Mouse (Mus musculus) gastrocnemius, adult 2 months (tissue): ENCODE measurements around the gene Fbxw4. TPM values are rescaled to one million over a fixed set of nuclear protein-coding genes. Genes with fewer than 3 reads are reported as not detected.

ENCODE experiments used
- DNase-seq: peaks from one replicate; pipeline ENCODE4 v3.0.0; 2022
- H3K27ac ChIP-seq: fragments of 200-600 bp; 2 replicates; pipeline ENCODE4 v1.8.1; 2022; ENCODE audit warnings: mild to moderate bottlenecking
- H3K4me3 ChIP-seq: fragments of 200-600 bp; 2 replicates; pipeline ENCODE4 v1.8.1; 2022; ENCODE audit warnings: mild to moderate bottlenecking, moderate library complexity
- CTCF ChIP-seq: fragments of 200-600 bp; IDR thresholded peaks from 2 replicates; pipeline ENCODE4 v1.8.1; 2022; ENCODE audit warnings: antibody characterized with exemption, mild to moderate bottlenecking, moderate library complexity
- intact Hi-C: fragments of 180-260 bp; cut with DNase I; formaldehyde crosslinking; loops from one replicate; pipeline ENCODE4 v1.15.1; 2025
- long read RNA-seq, 2 experiments: library from polyadenylated mRNA; stranded (forward); transcript quantifications; one replicate each; pipeline ENCODE4 v2.0.0; 2021
- total RNA-seq, 2 experiments: library from RNA; stranded (reverse); gene quantifications; 2 replicates each; pipeline ENCODE4 v1.2.3; 2021

The Fbxw4 gene
- total RNA-seq, result 10 to 100 TPM; 29.0 to 30.8 TPM
- long read RNA-seq, experiment 1, transcript Fbxw4-201 (9 exons, 2,068 nt), result major isoform, 25 of 39 reads
- long read RNA-seq, experiment 1, partial matches to known transcripts, result 2 of 39 reads
- long read RNA-seq, experiment 1, other reads (novel, unspliced or antisense), result 10 of 39 reads
- long read RNA-seq, experiment 2, transcript Fbxw4-201 (9 exons, 2,068 nt), result major isoform, 37 of 48 reads
- long read RNA-seq, experiment 2, partial matches to known transcripts, result 3 of 48 reads
- long read RNA-seq, experiment 2, other reads (novel, unspliced or antisense), result 5 of 48 reads

DNA sequence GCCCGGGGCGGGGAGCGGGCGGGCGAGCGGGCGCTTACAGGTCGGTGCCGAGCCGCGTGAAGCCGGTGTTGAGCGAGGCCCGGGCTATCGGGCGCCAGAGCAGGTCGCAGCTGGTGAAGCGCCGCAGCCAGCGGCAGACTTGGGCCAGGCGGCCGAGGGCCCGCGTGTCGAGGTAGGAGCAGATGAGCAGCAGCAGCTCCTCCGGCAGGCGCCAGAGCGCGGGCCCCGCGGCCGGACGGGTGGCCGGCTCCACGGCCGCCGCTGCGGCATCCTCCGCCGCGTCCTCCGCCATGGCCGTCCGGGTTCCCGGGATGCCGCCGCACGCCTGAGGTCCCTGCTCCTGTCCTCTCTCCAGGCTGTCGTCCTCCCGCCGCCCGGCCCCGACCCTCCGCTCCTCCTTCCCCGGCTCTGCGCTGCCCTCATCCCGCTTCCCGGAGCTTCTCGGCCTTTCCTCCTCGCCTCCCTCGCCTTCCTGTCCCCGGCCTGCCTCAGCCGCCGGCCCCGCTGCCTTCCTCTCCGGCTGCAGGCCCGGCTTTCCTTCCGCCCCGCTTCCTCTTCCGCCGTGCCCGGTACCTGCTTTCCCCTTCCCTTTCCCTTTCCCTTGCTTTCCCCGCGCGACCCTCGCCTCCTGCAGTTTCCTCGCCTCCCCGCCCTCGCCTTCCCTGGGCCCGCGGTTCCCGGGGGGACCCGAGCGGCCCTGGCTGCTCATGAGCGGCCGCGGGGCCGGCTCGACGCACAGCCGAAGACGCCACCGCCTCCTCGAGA lies at the start of gene Fbxw4:
Fbxw4 (minus strand) TSS at position 575 of the 765 bp plus-strand sequence.
- peak within 1 kb of the TSS; percentile 88 for H3K4me3 ChIP-seq
- TF ChIP-seq CTCF, result no peak
- peak within 1 kb of the TSS; percentile 92 for H3K27ac ChIP-seq
- intact Hi-C loops, result no loop called here
- DNase-seq, result peak; percentile 83

DNA sequence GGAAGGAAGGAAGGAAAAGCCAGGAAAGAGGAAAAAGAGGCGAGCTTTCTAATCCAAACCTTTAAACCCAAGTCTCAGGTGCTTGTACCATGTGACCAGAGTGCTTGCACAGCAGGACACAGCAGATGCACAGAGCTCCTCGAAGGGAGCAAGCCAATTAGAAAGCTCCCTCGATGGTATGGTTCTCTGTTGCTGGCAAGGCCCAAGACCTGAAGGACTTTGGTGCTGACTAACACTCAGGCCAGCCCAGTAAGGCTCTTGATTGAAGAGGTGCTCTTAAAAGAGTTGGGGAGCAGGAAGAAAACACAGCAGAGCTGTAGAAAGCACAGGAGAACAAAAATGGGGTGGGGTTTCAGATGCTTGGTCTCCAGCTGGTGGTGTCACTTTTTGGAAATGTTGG lies 48.6 kb upstream of the Fbxw4 start:
- TF ChIP-seq CTCF, result no peak
- no peak overlapping the region for H3K27ac ChIP-seq
- intact Hi-C loops, result no loop called here
- H3K4me3 ChIP-seq, result no peak overlapping the region
- DNase-seq, result no peak

DNA sequence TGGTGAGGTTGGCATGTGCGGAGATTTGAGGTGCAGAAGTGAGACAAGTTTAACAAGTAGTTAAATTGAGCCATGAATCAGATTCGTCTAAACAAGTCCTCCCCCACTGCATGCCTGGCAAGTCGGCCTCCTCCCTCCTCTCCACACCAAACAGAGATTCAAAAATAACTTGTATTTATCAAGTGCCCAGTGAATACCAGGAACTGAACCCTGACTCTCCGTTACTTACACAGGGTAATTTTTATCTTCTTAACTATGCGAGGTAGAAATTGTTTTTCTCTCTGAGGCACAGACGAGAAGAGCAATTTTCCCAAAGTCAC lies 36.1 kb upstream of the Fbxw4 start:
- Histone ChIP-seq H3K4me3 (no peak overlapping the region), H3K27ac (0 out of 2 replicates have a peak overlapping the region, but pooled peaks have one; percentile 28)
- no peak for DNase-seq
- intact Hi-C loops, result no loop called here
- TF ChIP-seq CTCF, result no peak

DNA sequence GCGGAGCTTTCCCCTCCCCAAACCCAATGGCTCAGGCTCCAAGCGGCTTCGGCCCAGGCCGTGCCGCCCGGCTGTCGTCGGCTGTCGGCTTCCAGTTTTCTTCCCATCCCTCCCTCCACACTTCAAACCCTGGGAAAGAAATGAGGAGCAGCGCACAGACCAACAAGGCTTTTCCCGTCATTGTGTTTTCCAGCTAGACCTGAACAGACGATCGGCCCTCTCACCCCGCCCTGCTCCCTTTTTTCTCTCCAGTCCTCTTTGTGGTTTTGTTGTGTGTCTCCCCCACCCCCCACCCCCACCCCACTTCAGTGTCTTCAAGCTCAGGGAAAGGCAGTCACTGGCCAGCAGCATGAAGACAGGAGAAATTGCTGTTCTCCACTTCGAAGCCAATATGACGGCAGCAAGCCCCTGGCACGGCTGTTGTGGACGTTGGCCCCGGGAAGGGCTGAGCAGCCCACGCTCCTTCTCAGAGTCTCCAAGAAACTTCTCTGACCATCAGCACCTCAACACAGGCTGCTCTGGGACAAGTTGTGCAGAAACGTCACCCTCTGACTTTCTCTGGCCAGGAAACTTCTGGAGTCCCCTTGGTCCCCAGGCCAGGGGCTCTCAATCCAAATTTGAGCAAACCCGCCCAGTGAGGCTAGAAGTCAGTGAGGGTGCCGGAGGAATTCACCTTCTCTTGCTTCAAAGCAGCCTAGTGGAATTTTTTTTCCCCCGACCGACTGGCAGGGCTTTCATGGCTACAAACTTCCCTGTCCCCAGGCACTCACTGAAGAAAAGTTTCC lies 35.6 kb upstream of the Fbxw4 start:
- Histone ChIP-seq H3K27ac (peak overlapping the region; percentile 28; the same call in 1 of the 2 replicates), H3K4me3 (no peak overlapping the region)
- no peak for TF ChIP-seq CTCF
- no peak for DNase-seq
- intact Hi-C loops, result no loop called here

DNA sequence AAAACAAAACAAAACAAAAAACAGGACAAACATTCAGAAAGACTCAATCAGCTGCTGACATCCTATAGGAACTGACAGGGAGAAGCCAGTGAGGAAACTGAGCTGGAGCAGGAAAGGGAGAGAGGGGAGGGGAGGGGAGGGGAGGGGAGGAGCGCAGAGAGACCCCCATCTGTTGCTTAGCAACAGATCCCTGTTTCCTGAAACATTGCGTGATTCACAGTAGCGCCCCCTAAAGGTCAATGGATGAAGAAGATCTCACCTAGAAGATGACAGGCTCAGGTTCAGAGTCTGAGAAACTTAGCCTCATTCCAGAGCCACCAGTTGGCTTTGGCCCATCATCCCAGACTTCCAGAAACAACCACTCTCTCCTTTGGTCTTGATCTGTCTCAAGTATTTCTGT lies 33.9 kb upstream of the Fbxw4 start:
- H3K27ac ChIP-seq, result no peak overlapping the region
- intact Hi-C loops, result no loop called here
- peak; percentile 11; the same call in 1 of the 2 replicates for TF ChIP-seq CTCF
- no peak overlapping the region for H3K4me3 ChIP-seq
- DNase-seq, result no peak

DNA sequence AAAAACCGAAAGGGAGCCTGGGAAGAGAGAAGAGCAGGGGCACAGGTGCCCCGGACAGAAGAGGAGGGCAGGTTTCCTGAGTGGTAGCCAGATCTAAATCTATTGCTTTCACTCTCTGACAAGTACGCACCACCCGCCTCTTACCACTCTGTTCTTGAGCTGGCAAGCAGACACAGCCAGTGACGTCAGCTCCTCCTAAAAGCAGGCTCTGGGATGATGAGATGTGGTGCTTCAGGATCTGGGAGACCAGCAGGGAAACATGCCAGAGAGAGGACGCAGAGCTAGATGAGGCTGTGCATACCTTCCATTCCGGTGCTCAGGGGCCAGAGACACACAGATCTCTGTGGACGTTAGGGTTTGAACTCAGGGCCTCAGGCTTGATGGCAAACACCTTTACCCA lies 32.1 kb upstream of the Fbxw4 start:
- Histone ChIP-seq H3K4me3 (no peak overlapping the region), H3K27ac (no peak overlapping the region)
- DNase-seq, result no peak
- intact Hi-C loops, result no loop called here
- no peak for TF ChIP-seq CTCF

DNA sequence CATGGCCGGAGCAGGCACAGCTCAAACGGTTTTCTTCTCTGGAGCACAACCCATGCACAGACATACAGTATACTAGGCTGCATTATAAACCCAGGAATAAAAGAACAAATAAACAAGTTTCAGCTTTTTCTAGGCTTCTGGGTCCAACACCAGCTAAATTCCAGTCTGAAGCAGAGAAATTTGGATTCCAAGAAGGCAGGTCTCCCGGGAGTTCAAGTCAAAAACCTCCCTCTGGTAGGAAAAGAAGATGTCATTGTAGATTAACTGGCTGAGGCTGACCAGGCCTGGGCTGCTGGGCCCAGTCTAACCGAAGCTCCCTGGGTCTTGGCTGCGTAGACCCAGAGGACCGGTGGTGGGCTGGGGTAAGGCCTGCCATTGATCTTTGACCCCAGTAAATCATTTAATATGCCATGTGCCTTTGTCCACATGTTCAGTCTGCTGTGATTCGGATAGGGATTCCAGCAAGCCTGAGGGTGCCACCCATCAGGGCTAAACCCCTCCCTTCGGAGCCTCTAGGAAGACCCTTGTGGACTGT lies 31.0 kb upstream of the Fbxw4 start:
- Histone ChIP-seq H3K27ac (peak overlapping the region; percentile 61), H3K4me3 (no peak overlapping the region)
- no peak for TF ChIP-seq CTCF
- intact Hi-C loops, result no loop called here
- DNase-seq, result no peak

DNA sequence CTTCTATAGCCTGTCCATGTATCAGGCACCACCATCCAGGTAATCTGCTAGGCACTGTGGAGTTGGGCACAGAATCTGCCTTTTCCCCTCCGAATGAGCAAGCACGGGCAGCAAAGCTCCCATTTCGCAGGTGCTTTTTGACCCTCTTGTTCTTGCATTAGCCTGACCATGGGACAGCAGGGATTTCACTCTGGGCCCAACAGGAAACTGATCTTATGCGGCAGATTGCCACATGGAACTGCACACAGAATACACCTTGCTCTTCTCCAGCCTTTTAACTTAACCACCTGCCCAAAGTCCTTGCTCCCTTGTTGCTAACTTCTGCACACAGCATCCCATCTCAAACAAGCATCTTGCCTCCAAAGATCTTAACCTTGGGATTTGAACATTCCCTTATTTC lies 26.9 kb upstream of the Fbxw4 start:
- Histone ChIP-seq H3K4me3 (no peak overlapping the region), H3K27ac (no peak overlapping the region)
- intact Hi-C loops, result no loop called here
- TF ChIP-seq CTCF, result no peak
- no peak for DNase-seq

DNA sequence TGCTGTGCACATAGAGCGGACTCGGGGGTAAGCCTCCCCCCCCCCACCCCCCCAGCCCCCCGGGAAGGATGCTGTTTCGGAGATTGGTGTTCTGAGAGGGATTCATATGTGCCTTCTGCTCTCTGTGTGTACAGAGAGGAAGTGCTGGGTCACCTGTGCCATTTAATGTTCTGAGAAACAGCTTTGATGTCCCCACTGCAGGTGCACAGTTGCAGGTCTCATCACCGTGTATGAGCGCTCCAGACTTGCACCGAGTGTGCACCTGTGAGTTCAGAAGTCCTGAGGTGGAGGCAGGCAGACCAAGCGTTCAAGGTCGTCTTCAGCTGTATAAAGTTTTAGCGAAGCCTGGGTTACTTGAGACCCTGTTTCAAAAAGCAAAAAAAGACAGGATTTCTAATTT lies 23.6 kb upstream of the Fbxw4 start:
- intact Hi-C loops, result no loop called here
- H3K4me3 ChIP-seq, result no peak overlapping the region
- no peak for TF ChIP-seq CTCF
- H3K27ac ChIP-seq, result no peak overlapping the region
- DNase-seq, result no peak

DNA sequence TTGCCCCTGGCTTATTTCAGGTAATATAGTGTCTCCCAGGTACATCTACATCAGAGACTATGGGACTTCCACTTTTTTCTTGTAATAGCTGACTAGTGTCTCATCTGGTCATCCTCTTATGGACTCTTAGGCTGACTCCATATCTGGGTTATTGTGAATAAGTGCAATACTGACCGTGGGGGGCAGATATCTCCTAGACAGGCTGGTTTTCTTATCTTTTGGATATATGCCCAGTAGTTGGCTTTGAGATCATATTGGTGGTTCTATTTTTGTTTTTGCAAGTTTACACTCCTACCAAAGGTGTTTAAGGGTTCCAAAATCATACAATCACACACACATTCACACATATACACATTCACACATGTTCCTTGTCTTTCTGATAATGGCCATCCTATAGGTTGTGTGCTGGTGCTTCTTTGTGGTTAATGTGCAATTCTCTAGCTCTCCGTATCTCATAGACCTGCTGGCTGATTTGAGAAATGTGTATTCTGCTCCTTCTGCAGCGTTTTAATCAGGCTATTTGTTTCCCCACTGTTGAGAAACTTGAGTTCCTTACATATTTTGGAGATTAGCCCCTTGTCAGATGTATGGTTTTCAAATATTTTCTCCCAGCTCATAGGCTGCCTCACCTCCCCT lies 20.5 kb upstream of the Fbxw4 start:
- intact Hi-C loops, result no loop called here
- DNase-seq, result no peak
- H3K27ac ChIP-seq, result no peak overlapping the region
- no peak for TF ChIP-seq CTCF
- no peak overlapping the region for H3K4me3 ChIP-seq

DNA sequence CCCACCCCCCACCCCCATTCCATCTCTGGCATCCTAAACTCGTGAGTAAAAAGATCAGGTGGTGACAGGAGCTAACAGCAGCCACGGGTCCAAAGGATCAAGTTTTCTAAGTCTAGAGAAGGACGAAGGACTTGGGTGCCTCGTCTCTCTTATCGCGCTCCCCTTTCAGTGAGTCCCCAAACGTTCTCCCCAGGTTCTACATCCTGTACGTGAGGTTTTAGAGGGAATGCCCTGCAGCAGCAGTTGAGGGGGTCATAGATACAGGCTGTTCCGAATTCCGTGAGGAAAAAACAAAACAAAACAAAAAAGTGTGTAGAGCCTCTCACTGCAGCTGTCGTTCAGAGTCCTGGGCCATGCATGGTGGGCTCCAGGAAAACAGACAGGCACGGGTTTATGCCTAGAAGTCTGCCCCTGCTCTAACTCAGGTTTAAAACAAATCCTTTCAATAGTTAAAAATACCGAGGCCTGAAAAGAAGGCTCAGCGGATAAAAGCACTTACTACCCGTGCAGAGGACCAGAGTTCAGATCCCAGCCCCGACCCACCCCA lies 16.7 kb upstream of the Fbxw4 start:
- no peak overlapping the region for H3K27ac ChIP-seq
- no peak for DNase-seq
- H3K4me3 ChIP-seq, result peak overlapping the region; percentile 71
- intact Hi-C loops, result no loop called here
- TF ChIP-seq CTCF, result no peak
